Mouse (Mus musculus): ENCODE results near the gene 4932429P05Rik. TPM values are rescaled to one million over a fixed set of nuclear protein-coding genes. Genes with fewer than 3 reads are reported as not detected.

The 4932429P05Rik gene
- not detected in 2 replicates for polyA plus RNA-seq (2015; fragmentation: Nextera tagmentation; extraction: Ambion mirVana)

DNA sequence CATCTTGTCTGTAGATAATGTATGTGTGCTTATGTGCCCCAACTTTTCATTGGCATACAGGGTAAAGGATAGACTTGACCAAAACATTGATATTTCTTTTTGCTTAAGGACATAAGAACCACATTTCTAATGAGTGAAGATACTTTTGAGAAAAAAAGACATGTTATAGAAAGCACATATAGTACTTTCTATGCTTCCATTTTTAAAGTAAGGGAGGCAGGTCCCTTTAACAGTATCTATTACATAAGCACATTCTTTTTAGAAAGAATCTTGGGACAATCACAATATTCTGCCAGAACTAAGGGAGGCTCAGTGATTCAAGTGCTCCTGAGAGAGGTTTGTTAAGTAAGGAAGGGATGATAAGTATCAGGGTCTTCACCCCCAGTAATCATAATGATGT, at the start of gene 4932429P05Rik:
Gene 4932429P05Rik (plus strand): TSS at position 301 of the 400 bp plus-strand sequence.
- H3K9me3 ChIP-seq (ENCODE audit: control insufficient read depth, low read length): no peaks in the 10 kb centered on the region
- no peak within 1 kb of the TSS for H3K27ac ChIP-seq (ENCODE audit: low read length)
- H3K27me3 ChIP-seq (replicated peaks; ENCODE audit: control insufficient read depth, insufficient read depth, low read length): no peaks in the 10 kb centered on the region
- no peaks in the 10 kb centered on the region for H3K4me1 ChIP-seq (ENCODE audit: control insufficient read depth, insufficient read depth, low read length)
- no peaks in the 10 kb centered on the region for H3K36me3 ChIP-seq (ENCODE audit: control insufficient read depth, insufficient read depth, low read length)
- ATAC-seq: no peak
- H3K9ac ChIP-seq (ENCODE audit: low read depth, low read length): no peak within 1 kb of the TSS
- H3K4me3 ChIP-seq (ENCODE audit: low read length): no peak within 1 kb of the TSS
- H3K4me2 ChIP-seq (ENCODE audit: low read depth, low read length): no peak within 1 kb of the TSS

Other genes with a start within 250 kb of the 4932429P05Rik start
- not detected in 2 replicates for gene 4930415L06Rik, start 180.6 kb downstream of the 4932429P05Rik start, polyA plus RNA-seq (2015; fragmentation: Nextera tagmentation; extraction: Ambion mirVana)